Mouse (Mus musculus): Measurements from ENCODE around the gene Zranb1. TPM values are rescaled to one million over a fixed set of nuclear protein-coding genes. Genes with fewer than 3 reads are reported as not detected.

The Zranb1 gene
- polyA plus RNA-seq (2012; rRNA removed): 1.2 and 1.4 TPM in 2 replicates

DNA sequence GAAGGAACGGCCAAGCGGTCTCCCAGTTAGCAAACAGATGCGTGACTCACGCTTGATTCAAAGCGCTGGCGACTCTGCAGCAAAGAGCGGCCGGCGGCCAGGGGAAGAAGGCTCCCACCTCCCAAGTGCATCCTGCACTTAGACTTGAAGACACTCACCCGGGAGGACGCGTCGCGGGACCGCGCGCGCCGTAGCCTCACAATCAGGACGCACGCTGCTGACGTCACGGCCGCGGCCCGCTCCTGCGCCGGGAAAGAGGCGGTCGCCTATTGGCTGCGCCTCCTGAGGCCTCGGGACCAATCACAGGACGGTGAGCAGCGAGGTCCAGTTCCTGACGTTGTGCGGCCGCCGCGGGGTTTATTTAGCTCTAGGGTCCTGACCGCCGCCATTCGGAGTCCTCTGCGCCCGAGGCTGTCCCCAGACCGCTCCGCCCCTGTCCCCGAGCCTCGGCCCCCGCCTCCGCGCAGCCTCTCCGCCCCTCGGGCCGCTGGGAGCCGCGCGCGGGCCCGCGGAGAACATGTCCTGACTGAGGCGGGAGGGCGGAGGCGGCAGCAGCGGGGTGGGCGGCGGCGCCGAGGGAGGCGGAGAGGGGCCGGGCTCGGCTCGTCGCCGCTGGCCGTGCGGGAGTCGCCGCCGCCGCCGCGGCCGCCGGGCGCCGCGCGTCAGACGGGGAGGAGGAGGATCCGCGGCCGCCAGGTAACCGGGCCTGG is at the start of gene Zranb1:
Gene Zranb1 (plus strand): TSS at position 293 of the 710 bp plus-strand sequence.

Other genes starting within 250 kb of the Zranb1 start
- gene Fam53b, start 117.3 kb upstream of the Zranb1 start, polyA plus RNA-seq (2012; rRNA removed): 11.8 and 17.0 TPM in 2 replicates
- gene Eef1akmt2, start 78.5 kb upstream of the Zranb1 start, polyA plus RNA-seq (2012; rRNA removed): 0.99 and 1.1 TPM in 2 replicates
- 3.0 and 3.8 TPM in 2 replicates for gene Abraxas2, start 71.9 kb upstream of the Zranb1 start, polyA plus RNA-seq (2012; rRNA removed)
- 7.8 and 10.5 TPM in 2 replicates for gene Fgfr2, start 192.2 kb downstream of the Zranb1 start, polyA plus RNA-seq (2012; rRNA removed)
- gene Ctbp2, start 193.2 kb downstream of the Zranb1 start, polyA plus RNA-seq (2012; rRNA removed): 22.5 and 26.9 TPM in 2 replicates

Data from stomach, adult 2 months (tissue).